Mouse (Mus musculus) layer of hippocampus, adult 9-10 months (tissue): Measurements from ENCODE around the gene Skp2.
"Not testable (repeated sequence)": the region's sequence is repeated elsewhere in the genome, so short reads cannot be mapped to it uniquely, and the experiment has no call there.

Experiments used
- DNase-seq: peaks from one replicate; pipeline ENCODE4 v3.0.0; 2022; ENCODE audit warnings: low spot score

Gene Skp2

GRCm38 (mm10) chr15:9155325-9155724, at the start of gene Skp2:
TSS of gene Skp2 (minus strand) at chr15:9155425.
- no peak for DNase-seq

- DNase-seq: no peak
These were observed 43.2 kb upstream of the Skp2 start for GRCm38 (mm10) chr15:9198421-9198820.

DNA sequence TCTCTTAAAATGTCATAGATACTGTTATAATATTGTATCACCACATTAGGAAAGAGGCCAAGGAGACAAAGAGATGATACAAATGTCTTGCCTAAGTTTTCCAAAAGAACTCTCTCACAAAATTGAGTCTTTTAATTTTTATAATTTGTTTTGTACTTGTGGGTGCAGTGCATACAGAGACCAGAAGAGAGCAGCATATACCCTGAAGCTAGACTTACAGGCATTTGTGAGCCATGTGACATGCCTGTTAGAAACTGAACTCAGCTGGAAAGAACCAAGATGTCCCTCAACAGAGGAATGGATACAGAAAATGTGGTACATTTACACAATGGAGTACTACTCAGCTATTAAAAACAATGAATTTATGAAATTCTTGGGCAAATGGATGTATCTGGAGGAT, 37.5 kb upstream of the Skp2 start:
- DNase-seq: not testable (repeated sequence)

DNA sequence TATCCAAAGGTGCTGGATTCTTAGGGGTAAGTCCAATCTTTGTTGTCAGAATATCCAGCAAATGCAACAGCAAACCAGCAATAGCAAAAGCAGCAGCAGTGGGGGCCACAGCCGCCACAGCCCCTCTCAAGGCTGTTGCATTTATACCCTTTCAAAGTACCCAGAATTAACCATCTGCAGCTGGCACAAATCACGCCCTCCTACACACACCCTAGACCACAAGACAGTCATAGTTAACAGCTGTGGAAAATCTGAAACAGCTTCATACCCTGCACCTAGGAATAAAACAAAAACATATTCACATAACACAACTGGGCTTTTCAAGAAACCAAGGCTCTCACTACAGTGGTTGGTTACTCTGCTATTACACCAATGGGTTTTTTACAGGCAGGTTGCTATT, 34.6 kb upstream of the Skp2 start:
- DNase-seq: no peak

DNA sequence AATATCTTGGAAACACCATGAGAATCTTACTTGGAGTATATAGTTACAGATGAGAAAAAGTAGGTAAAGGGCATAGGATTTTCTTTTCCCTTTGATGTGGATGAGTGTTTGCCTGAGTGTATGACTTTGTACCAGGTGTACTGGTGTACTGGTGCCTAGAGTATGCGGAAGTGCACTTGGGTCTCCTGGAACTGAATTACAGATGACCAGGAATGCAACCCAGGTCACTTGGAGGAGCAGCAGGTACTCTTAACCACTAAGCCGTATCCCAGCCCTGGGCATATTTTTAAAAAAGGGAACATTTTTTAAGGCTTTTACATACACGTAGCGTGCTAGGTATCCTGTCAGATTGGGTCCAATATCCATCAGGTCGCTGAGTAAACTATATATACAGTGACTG, 28.8 kb upstream of the Skp2 start:
- no peak for DNase-seq

GRCm38 (mm10) chr15:9177038-9177437, 21.8 kb upstream of the Skp2 start:
- DNase-seq: no peak

DNA sequence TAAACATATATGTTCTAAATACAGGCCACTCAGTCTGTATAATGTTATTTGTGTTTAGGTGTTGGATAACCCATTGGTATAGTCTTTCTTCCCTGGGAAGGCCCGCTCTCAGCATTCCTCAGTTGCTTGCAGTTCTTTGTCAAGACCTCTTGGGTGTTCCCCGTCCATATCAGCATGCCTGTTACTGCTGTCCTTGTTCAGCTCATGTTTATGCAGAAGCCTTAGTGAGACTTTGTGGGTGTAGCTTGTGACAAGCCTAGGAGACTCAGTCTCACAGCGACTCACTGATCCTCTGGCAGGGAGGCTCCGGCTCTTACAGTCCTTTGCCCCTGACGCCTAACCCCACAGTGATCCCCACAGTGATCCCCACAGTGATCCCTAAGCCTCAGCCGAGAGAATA, 8.9 kb upstream of the Skp2 start:
- DNase-seq: no peak

DNA sequence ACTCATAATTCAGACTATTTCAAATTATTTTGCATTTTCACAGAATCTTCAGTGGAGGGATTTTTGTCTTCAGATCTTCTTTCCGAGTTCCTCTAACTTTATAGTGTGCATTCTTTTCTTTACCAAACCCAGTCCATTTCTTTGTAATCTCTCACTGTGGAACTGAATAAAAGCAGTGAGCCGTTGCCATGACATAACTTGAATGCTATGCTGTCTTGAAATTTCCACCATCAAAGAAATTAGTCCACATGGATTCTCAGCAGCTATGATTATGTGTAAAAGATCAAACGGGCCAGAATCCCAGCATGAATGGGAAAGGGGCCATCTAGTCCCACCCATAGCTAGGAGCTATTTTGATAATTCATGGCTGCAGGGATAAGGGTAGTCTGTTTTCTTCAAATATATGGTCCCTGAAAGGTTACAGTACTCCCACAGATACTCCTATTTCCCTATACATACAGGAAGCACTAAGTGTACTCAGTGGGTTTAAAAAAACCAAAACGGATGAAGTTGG, 7.4 kb upstream of the Skp2 start:
- no peak for DNase-seq

DNA sequence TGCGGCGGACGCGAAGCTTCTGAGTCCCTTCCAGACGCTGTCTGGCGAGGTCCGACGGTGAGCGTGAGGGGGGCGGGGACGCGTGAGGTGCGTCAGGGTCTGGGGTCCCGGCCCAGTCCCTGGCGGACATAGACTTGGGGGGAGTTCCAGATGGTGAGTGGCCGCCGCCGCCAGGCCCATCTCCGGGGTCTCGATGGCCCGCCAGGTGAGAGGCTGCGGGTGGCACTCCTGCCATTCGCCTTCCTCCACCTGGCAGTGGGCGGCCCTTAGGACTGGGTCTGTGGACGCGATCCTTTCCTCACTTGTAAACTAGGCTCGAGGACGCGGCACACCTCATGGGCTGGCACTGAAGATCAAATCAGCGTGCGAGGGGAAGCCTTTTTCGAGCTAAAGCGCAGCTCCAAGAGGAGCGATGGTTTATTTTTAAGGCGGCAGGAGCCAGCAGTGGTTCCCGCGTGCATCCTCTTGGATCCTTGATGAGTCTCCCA, 14.5 kb downstream of the Skp2 start:
- no peak for DNase-seq

DNA sequence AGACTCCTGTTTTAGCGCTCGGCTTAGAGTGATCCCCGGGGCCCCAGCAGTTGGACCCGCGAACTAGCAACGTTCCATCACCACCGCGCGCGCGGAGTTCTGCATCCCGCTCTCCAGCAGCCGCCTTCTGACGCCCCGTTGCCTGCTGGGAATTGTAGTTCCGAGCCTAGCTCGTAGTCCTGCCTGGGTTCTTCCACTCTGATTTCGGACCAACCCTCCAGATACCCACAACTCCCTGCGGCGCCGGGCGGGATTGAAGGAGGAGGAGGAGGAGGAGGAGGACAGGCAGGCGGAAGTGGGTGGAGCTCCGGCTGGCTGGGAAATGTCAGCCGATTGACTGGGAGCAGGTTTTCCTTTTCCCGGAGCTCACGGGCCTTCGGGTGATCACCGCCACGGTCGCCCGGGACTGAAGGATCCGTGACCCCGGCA, 15.0 kb downstream of the Skp2 start, which contains the start of gene Lmbrd2:
Lmbrd2 (plus strand) TSS at position 299 of the 429 bp plus-strand sequence.
- DNase-seq: peak; percentile 92

DNA sequence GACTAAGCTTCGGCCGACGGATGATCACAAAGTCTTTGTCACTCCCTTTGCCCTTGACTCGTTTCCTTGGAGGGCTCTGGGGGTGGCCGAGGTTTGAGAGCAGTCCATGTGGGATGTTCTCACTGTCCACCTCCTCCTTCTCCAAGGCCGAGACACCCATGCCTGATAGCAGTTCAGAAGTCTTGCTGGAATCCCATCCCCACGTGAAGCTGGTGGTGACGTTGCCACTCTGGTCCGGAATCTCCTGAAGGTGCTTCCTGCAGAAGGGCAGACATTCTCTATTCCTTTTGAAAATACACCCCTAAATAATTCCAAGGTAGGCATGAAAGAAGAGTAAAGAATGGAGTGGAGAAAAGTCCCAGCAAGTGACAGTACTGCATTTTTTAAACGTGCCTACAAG, 15.8 kb downstream of the Skp2 start:
- DNase-seq: no peak

DNA sequence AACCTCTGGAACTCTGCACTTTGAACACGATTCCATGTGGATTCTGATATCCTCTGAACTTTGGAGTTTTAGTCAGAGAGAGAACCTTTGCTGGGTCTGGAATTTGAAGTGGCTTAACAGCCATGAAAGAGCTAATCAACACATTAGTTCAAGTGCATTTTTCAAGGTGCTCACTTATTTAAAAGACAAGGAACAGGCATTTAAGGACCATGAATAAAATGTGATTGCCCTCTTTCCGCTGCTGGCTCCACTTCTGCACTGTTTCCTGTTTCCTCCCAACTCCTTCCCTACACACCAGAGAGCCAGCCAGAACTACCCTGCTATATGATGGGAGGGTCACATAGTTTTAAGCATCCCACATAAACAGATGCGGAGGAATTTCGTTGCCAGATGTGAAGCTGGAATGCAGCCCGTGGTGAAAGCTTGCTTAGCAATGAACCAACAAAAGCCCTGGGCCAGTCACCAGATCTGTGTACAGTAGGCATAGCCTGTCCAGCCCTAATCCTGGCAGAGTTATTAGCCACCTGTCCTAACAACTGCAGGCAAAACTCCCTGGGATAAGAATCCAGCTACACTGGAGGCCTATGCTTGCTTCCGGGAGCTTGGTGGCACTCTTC, 20.2 kb downstream of the Skp2 start:
- DNase-seq: no peak

- peak; percentile 42 for DNase-seq
These were observed 22.4 kb downstream of the Skp2 start for GRCm38 (mm10) chr15:9132693-9133443.

DNA sequence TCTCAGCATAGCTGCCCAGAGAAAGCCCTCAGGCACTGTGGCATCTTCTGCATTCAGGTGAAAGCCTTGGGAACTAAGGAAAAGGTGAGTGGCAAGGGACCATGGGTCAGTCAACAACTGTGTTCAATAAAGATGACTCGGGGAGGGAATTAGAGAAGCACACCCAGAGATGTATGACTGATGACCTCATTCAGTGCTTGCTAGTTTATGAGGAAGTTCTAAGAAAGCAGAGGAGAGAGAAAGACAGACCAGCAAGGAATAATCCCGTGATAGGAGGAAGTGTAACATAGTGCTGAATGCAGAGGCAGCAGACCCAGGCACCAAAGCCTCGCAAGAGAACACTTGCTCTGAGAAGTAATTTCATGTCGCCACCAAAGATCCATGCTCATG, 23.7 kb downstream of the Skp2 start:
- no peak for DNase-seq

GRCm38 (mm10) chr15:9130772-9131498, 24.3 kb downstream of the Skp2 start:
- DNase-seq: no peak

GRCm38 (mm10) chr15:9127051-9127791, 28.0 kb downstream of the Skp2 start:
- DNase-seq: no peak

DNA sequence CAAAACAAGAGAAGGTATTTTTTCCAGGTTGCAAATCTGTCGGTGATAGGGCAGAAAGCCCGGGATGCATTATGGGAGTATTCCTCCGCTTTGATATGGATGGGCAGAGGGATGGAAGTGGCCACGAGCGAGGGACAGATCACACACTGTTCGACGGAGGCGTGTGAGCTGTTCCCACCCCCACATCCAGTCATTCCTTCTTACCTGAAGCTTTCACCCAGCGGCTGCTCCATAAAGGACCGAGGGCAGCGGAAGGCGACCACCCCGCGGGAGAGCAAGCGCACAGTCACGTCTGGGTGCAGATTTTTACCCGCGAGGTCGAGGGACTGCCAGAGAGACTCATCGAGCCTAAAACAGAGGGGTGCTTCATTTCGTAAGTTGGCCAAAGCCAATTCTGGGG, 30.4 kb downstream of the Skp2 start:
- DNase-seq: no peak

GRCm38 (mm10) chr15:9122989-9123388, 32.2 kb downstream of the Skp2 start:
- no peak for DNase-seq

- DNase-seq: peak; percentile 41
These were observed 35.1 kb downstream of the Skp2 start for GRCm38 (mm10) chr15:9120081-9120480.

GRCm38 (mm10) chr15:9118852-9119251, 36.4 kb downstream of the Skp2 start:
- no peak for DNase-seq

DNA sequence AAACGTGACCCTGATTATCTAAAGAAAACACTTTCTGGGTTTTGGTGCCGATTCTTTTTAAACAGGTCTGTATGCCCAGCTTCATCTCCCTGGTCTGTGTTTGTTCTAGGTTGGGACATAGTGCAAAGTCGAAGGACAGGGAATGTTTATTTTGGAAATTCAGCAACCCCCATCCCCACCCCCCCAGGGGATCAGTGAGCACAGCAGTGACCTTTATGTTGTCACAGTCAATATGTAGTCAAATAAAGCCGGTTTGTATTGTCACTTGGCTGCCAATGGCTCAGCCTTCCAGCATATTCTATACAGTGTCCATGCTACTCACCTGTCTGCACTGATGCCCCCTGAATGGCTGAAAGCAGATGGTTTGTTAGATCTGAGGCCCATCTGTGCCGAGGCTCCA, 40.6 kb downstream of the Skp2 start:
- DNase-seq: no peak

GRCm38 (mm10) chr15:9114131-9114530, 41.1 kb downstream of the Skp2 start:
- DNase-seq: no peak
